Mouse (Mus musculus) erythroblast, embryonic 14.5 days (primary cell): ENCODE data around the gene Wdr81.

Source experiments
- GATA1 ChIP-seq: IDR thresholded peaks from 2 replicates; pipeline ENCODE4 v1.6.1; 2012; ENCODE audit warnings: low read length, inconsistent platforms, mixed read lengths
- TAL1 ChIP-seq: IDR thresholded peaks from 3 replicates; pipeline ENCODE4 v1.6.1; 2012; ENCODE audit warnings: low read length, inconsistent platforms, mixed read lengths

- TF ChIP-seq TAL1 = no peak
- no peak for TF ChIP-seq GATA1
Observed at GRCm38 (mm10) chr11:75420037-75420436, 34.5 kb downstream of the Wdr81 start.
